Mouse (Mus musculus) CH12.LX (cell line): ENCODE data around the gene Kif17.

Experiments used
- JUN ChIP-seq: IDR thresholded peaks from 2 replicates; pipeline ENCODE4 v1.6.1; 2011; ENCODE audit warnings: low read depth, mild to moderate bottlenecking, low read length, improper control_type of control experiment, moderate library complexity; ENCODE audit not compliant: insufficient read depth
- MAX ChIP-seq: IDR thresholded peaks from 2 replicates; pipeline ENCODE4 v1.6.1; 2011; ENCODE audit warnings: low read length, improper control_type of control experiment
- NRF1 ChIP-seq: IDR thresholded peaks from 2 replicates; pipeline ENCODE4 v1.6.1; 2014; ENCODE audit warnings: low read depth, mild to moderate bottlenecking, inconsistent platforms, low read length, improper control_type of control experiment, moderate library complexity
- POLR2A ChIP-seq: IDR thresholded peaks from 2 replicates; pipeline ENCODE4 v1.6.1; 2011; ENCODE audit warnings: low read depth, mild to moderate bottlenecking, improper control_type of control experiment, low read length
- RAD21 ChIP-seq: IDR thresholded peaks from 2 replicates; pipeline ENCODE4 v1.6.1; 2011; ENCODE audit warnings: low read depth, mild to moderate bottlenecking, low read length, improper control_type of control experiment, moderate library complexity

GRCm38 (mm10) chr4:138220761-138221160 is 29.5 kb upstream of the Kif17 start:
- TF ChIP-seq JUN (no peak), RAD21 (no peak), POLR2A (no peak), NRF1 (no peak), MAX (no peak)
